Mouse (Mus musculus) brain, embryonic 14.5 days (tissue): ENCODE measurements around the gene Epo.

Source experiments
- CTCF ChIP-seq: fragments of 200-500 bp; IDR thresholded peaks from 2 replicates; pipeline ENCODE4 v1.5.1; 2012; ENCODE audit warnings: inconsistent platforms, mild to moderate bottlenecking, moderate library complexity, borderline replicate concordance; ENCODE audit not compliant: insufficient read depth, insufficient read length; ENCODE audit errors: extremely low read depth
- POLR2A ChIP-seq: fragments of 200-500 bp; IDR thresholded peaks from 2 replicates; pipeline ENCODE4 v1.6.1; 2012; ENCODE audit warnings: mild to moderate bottlenecking, inconsistent platforms, borderline replicate concordance; ENCODE audit not compliant: poor library complexity, insufficient read depth, insufficient read length, severe bottlenecking; ENCODE audit errors: extremely low read depth

GRCm38 (mm10) chr5:137532131-137532807 lies 773 bp downstream of the Epo start:
- TF ChIP-seq CTCF: no peak
- no peak for TF ChIP-seq POLR2A
